Mouse (Mus musculus): ENCODE measurements around the gene Acap2.

The Acap2 gene

GRCm38 (mm10) chr16:31077396-31077795, 123.6 kb downstream of the Acap2 start:
- DNase-seq: no peak

- DNase-seq: no peak
Observed at GRCm38 (mm10) chr16:31076436-31076835, 124.6 kb downstream of the Acap2 start.

GRCm38 (mm10) chr16:31074324-31074908, 126.6 kb downstream of the Acap2 start:
- no peak for DNase-seq

GRCm38 (mm10) chr16:31071731-31072130, 129.3 kb downstream of the Acap2 start:
- DNase-seq: no peak

DNA sequence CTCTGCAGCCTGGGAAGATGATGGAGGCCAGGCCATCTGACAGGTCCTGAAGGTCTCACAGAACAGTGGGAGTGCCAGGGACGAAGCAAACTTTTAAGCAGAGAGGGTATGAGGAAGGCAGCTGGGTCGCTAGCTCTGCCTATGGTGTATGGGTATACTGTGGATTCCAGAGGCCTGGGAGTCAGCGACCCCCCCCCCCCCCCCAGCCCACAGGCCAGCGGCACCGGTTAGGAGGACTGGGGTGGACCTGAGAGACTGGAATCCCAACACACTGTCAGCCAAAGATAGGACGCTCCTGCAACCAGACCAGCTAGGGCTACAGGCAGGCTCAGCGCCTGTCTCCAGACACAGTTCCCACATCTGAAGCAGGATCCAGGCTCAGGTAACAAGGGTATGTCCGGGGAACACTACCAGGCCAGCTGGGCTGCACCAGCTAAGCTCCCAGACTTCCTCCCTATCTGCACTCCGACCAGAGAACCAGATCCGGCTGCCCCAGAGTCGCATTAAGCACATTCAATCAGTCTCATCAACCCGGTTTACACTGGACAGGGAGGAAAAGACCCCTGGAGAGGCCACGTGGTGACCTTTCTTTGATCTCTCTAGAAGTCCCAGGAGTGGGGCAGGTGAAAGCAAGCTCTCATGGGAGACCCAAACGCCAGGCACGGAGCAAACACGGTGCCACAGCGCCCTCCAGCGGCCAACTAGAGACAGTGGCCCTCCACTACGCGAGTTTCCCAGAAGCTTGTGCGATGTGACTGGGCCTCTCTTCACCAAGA, 130.5 kb downstream of the Acap2 start:
- peak; percentile 82 to 86 for DNase-seq

DNA sequence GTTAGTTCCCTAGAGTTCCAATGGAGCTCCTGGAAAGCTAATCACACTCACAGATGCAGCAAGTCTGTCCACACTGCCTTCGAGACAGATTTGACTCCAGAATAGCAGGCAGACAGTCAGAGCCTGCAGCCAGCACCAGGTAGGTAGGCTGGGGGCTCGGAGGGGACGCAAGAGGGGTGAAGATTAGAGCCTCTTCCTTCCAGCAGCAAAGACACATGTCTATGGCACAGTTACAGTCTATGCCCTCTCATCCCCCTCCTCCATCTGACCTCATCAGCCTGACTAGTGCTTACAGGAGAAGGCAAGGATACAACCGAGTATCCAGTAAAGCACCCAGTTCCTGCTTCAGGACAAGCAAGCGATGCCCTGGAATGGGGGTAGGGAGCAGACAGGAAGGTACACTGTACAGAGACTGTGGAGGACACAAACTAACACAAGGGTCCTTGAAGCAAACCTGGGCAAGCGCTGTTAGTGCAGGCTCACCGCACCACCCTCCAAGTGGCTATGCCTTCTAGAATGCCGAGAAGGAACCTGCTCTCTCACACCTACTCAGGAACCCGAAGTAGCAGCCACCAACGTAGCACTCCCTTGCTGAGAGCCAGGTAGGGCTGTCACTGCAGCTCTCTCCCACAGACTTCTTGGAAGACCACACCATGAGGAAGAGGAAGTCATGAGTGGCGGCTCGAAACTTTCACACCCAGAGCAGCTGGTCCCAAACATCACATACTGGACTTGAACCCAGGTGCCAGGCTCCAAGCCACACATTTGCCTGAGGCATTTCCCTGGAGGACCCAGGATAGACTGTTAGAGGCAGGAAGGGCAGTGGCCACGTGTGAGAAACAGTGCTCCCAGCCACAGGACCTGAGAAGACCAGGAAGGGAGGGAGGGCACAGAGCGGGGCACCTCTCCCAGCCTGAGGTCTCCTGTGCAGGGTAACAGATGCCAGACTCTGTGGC, 131.6 kb downstream of the Acap2 start:
- no peak for DNase-seq

DNA sequence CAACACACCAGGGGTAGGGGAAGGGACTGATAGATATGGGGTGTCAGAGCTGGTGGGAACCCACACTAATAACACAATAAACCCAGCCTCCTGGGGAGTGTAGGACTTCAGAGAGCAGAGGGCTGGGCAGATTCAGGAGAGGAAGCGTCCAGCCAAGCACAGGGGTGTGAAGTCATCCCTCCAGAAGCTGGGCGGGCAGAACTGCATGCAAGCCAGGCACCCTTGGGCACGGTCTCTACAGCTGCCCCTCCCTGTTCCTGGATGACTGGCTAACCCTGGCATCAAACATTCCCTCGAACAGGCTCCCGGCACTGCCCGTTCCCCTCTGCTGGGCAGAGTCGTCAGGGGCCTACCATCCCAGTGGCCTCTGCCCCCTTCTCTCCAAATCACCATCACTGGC, 132.8 kb downstream of the Acap2 start:
- DNase-seq: peak; percentile 73 to 85

GRCm38 (mm10) chr16:31066344-31067098, 134.5 kb downstream of the Acap2 start:
- DNase-seq: peak; percentile 66 to 69

GRCm38 (mm10) chr16:31064782-31065181, 136.3 kb downstream of the Acap2 start:
- no peak for DNase-seq

- no peak for DNase-seq
Observed at GRCm38 (mm10) chr16:31062918-31063317, 138.1 kb downstream of the Acap2 start.

GRCm38 (mm10) chr16:31061246-31061880, 139.7 kb downstream of the Acap2 start:
- no peak for DNase-seq

GRCm38 (mm10) chr16:31060714-31061113, 140.3 kb downstream of the Acap2 start:
- DNase-seq: no peak

GRCm38 (mm10) chr16:31060226-31060625, 140.8 kb downstream of the Acap2 start:
- DNase-seq: no peak

GRCm38 (mm10) chr16:31059730-31060129, 141.3 kb downstream of the Acap2 start:
- DNase-seq: no peak

DNA sequence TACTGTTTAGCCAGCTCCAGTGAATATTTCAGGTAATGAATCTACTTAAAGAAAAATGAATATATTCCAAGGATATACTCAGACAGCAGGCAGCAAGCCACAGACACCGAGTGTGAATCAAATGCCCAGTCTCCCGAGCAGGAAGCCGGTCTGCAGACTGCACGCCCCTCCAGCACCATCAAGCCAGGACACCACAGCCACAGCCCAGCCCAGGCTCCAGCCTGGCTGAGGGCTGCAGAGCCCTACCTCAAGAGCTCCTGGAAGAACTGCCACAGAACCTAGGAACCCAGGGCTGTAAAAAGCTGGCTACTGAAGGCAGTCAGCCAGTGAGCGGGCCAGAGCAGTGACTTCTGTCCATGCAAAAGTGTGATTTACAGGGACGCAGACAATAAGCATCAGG, 148.2 kb downstream of the Acap2 start:
- no peak for DNase-seq

- DNase-seq: no peak
Observed at GRCm38 (mm10) chr16:31052177-31052726, 148.8 kb downstream of the Acap2 start.

GRCm38 (mm10) chr16:31050701-31051100, 150.3 kb downstream of the Acap2 start:
- no peak for DNase-seq

- DNase-seq: no peak
Observed at GRCm38 (mm10) chr16:31048194-31048593, 152.9 kb downstream of the Acap2 start.

DNA sequence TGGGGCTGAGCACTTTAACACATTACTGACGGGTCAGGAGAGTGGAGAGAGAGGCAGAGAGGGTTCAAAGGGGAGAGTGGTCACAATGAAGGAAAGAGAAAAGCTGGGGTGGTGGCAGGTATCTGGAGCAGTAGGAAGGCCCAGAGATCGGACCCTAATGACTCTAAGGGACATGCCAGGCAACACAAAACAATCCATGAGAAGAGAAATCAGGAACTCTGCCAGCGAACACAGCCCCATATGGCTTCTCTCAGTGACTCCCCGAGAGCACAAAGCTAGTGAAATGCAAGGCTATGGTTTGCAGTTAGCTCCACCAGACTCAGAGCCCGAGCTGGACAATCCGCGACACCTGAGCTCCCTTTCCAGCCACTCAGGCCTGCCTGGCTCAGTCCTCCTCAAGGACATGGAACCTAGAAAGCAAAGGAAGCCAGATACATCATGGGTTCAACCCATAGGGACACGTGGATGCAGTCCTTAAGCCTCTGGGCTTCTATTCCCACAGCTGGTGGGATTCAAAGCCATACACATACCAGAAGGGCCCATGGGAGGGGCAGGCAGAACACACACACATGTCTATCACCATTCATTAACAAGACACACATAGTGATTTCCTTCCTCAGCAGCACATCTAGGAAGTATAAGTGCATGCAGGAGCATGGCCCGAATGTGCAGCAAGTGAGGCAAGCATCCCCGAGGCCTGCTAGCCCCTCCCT, 153.7 kb downstream of the Acap2 start:
- DNase-seq: no peak

DNA sequence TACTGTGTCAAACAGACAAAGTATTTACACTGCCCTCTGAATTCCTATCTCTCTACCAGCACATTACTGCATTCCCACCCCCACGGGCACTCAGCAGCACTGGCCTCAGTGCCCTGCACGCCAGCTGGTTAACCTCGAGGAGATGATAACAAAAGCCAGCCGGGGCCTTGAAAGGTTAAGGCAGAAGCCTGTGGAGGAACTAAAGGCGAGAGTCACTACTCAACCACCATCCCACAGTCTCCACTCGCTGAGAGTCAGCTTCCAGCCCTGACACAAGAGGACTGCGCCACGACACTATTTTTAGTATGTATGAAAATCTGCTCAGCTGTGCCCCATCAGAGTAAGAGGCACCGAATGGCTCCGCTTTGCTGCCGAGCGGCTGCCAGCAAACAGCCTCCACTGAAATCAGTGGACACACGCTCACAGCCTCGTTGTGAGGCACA, 154.8 kb downstream of the Acap2 start:
- DNase-seq: no peak

GRCm38 (mm10) chr16:31045211-31045610, 155.8 kb downstream of the Acap2 start:
- no peak for DNase-seq
